8 mouse cellular contexts compared by ENCODE assay signal in genomic region chr7:29309221-29309721, GRCm38 (mm10). TPM values are rescaled to one million over a fixed set of nuclear protein-coding genes. Genes with fewer than 3 reads are reported as not detected.
A peak's percentile ranks its signal among the peaks of the same experiment; 100 is the strongest.
DNase-seq lines count a peak whose midpoint lies in the region; ATAC-seq lines count a peak whose summit lies in the region.

No protein-coding gene starts in this region.

- ATAC-seq in kidney, embryonic 14.5 days (ENCODE audit: low FRiP score, low TSS enrichment) = peak; percentile 10; the same call in 1 of the 2 replicates
- ATAC-seq in hindbrain, embryonic 16.5 days = no peak
- peak; percentile 45 for ATAC-seq in liver, embryonic 16.5 days (ENCODE audit: low read depth)

- 1% methylated on average over 36 of the region's 36 CpGs for WGBS in kidney, embryonic 14.5 days
- WGBS in forebrain, embryonic 10.5 days = under 1% methylated on average over 36 of the region's 36 CpGs
- 1% methylated on average over 36 of the region's 36 CpGs for WGBS in hindbrain, embryonic 16.5 days
- under 1% methylated on average over 32 of the region's 36 CpGs for WGBS in liver, embryonic 16.5 days (ENCODE audit: insufficient replicate concordance)

- peak overlapping the region; percentile 91 for H3K4me2 ChIP-seq in kidney, embryonic 14.5 days (replicated peaks; ENCODE audit: low read depth, low read length)
- peak overlapping the region; percentile 83 for H3K4me2 ChIP-seq in hindbrain, embryonic 16.5 days (ENCODE audit: low read length)
- peak overlapping the region; percentile 81 for H3K4me2 ChIP-seq in liver, embryonic 16.5 days (ENCODE audit: low read depth, low read length)

- peaks cover 27% of the 10 kb centered on the region for H3K27me3 ChIP-seq in kidney, embryonic 14.5 days (ENCODE audit: control insufficient read depth, insufficient read depth, low read length)
- peaks cover 64% of the 10 kb centered on the region for H3K27me3 ChIP-seq in forebrain, embryonic 10.5 days (ENCODE audit: poor library complexity, severe bottlenecking)
- no peaks in the 10 kb centered on the region for H3K27me3 ChIP-seq in hindbrain, embryonic 16.5 days (replicated peaks; ENCODE audit: control insufficient read depth, insufficient read depth, low read length)
- H3K27me3 ChIP-seq in liver, embryonic 16.5 days (ENCODE audit: control insufficient read depth, insufficient read depth, low read depth, low read length) = peaks cover 42% of the 10 kb centered on the region

- no peaks in the 10 kb centered on the region for H3K36me3 ChIP-seq in kidney, embryonic 14.5 days (ENCODE audit: control insufficient read depth, insufficient read depth, low read length)
- H3K36me3 ChIP-seq in forebrain, embryonic 10.5 days (replicated peaks) = peaks cover 37% of the 10 kb centered on the region
- peaks cover 7% of the 10 kb centered on the region; the same call in 1 of the 2 replicates for H3K36me3 ChIP-seq in hindbrain, embryonic 16.5 days (ENCODE audit: control insufficient read depth, insufficient read depth, low read length)
- no peaks in the 10 kb centered on the region for H3K36me3 ChIP-seq in liver, embryonic 16.5 days (ENCODE audit: control insufficient read depth, insufficient read depth)

- H3K4me1 ChIP-seq in kidney, embryonic 14.5 days (ENCODE audit: control insufficient read depth, insufficient read depth, low read length) = peaks cover 19% of the 10 kb centered on the region
- peaks cover 83% of the 10 kb centered on the region for H3K4me1 ChIP-seq in forebrain, embryonic 10.5 days
- H3K4me1 ChIP-seq in hindbrain, embryonic 16.5 days (ENCODE audit: control insufficient read depth, insufficient read depth, low read depth, low read length) = peaks cover 51% of the 10 kb centered on the region
- H3K4me1 ChIP-seq in liver, embryonic 16.5 days (ENCODE audit: control insufficient read depth, low read depth, low read length) = peaks cover 35% of the 10 kb centered on the region

- DNase-seq in kidney, adult 8-10 months = no peak
- DNase-seq in adrenal gland, postnatal 10 days = peak; percentile 60
- DNase-seq in forebrain, embryonic 10.5 days (ENCODE audit: extremely low spot score, low spot score) = peak; percentile 47
- DNase-seq in right cerebral cortex, postnatal 4 days = peak; percentile 58
- no peak for DNase-seq in urinary bladder, postnatal 10 days (ENCODE audit: low spot score)

- H3K9me3 ChIP-seq in kidney, embryonic 14.5 days (ENCODE audit: control insufficient read depth, low read length) = no peaks in the 10 kb centered on the region
- H3K9me3 ChIP-seq in forebrain, embryonic 10.5 days = no peaks in the 10 kb centered on the region
- H3K9me3 ChIP-seq in hindbrain, embryonic 16.5 days (ENCODE audit: control insufficient read depth, low read length) = no peaks in the 10 kb centered on the region
- H3K9me3 ChIP-seq in liver, embryonic 16.5 days (replicated peaks; ENCODE audit: control insufficient read depth, low read length) = no peaks in the 10 kb centered on the region

- H3K4me3 ChIP-seq in kidney, embryonic 14.5 days (ENCODE audit: low read length) = peak overlapping the region; percentile 49
- peak overlapping the region; percentile 77 for H3K4me3 ChIP-seq in forebrain, embryonic 10.5 days
- peak overlapping the region; percentile 73 for H3K4me3 ChIP-seq in hindbrain, embryonic 16.5 days (ENCODE audit: low read length)
- H3K4me3 ChIP-seq in liver, embryonic 16.5 days (ENCODE audit: low read depth, low read length) = peak overlapping the region; percentile 59

- H3K9ac ChIP-seq in kidney, embryonic 14.5 days (ENCODE audit: low read depth, low read length) = peak overlapping the region; percentile 58; the same call in 1 of the 2 replicates
- H3K9ac ChIP-seq in hindbrain, embryonic 16.5 days (ENCODE audit: low read depth, low read length) = peak overlapping the region; percentile 81
- H3K9ac ChIP-seq in liver, embryonic 16.5 days (ENCODE audit: low read depth, low read length) = peak overlapping the region; percentile 53

- H3K27ac ChIP-seq in kidney, embryonic 14.5 days (ENCODE audit: low read depth, low read length) = no peak overlapping the region
- H3K27ac ChIP-seq in forebrain, embryonic 10.5 days = peak overlapping the region; percentile 74
- H3K27ac ChIP-seq in hindbrain, embryonic 16.5 days (ENCODE audit: low read depth, low read length) = peak overlapping the region; percentile 52; the same call in 1 of the 2 replicates
- H3K27ac ChIP-seq in liver, embryonic 16.5 days (ENCODE audit: low read length) = no peak overlapping the region

RNA-seq across cellular contexts. Expression of gene Dpf1, which starts 5.5 kb away (rescaled TPM):
- polyA plus RNA-seq in kidney, embryonic 14.5 days (2014; fragmentation: Nextera tagmentation; extraction: Ambion mirVana) = 4.5 and 5.5 TPM in 2 replicates
- 1 to 10 TPM; 1.4 to 2.6 TPM for total RNA-seq in adrenal gland, postnatal 10 days (2021)
- polyA plus RNA-seq in forebrain, embryonic 10.5 days (2016; fragmentation: Nextera tagmentation; extraction: Ambion mirVana) = 39.1 and 42.7 TPM in 2 replicates
- polyA plus RNA-seq in hindbrain, embryonic 16.5 days (2015; fragmentation: Nextera tagmentation; extraction: Ambion mirVana) = 166 and 173 TPM in 2 replicates
- 1.2 and 1.5 TPM in 2 replicates for polyA plus RNA-seq in liver, embryonic 16.5 days (2015; fragmentation: Nextera tagmentation; extraction: Ambion mirVana)

RNA-seq across cellular contexts. Expression of gene Ppp1r14a, which starts 20.2 kb away (rescaled TPM):
- polyA plus RNA-seq in kidney, embryonic 14.5 days (2014; fragmentation: Nextera tagmentation; extraction: Ambion mirVana) = 19.3 and 27.7 TPM in 2 replicates
- total RNA-seq in adrenal gland, postnatal 10 days (2021) = 10 to 100 TPM; 13.8 to 14.3 TPM
- polyA plus RNA-seq in forebrain, embryonic 10.5 days (2016; fragmentation: Nextera tagmentation; extraction: Ambion mirVana) = 7.4 and 8.7 TPM in 2 replicates
- 2.8 and 2.9 TPM in 2 replicates for polyA plus RNA-seq in hindbrain, embryonic 16.5 days (2015; fragmentation: Nextera tagmentation; extraction: Ambion mirVana)
- 2.5 and 2.7 TPM in 2 replicates for polyA plus RNA-seq in liver, embryonic 16.5 days (2015; fragmentation: Nextera tagmentation; extraction: Ambion mirVana)

RNA-seq across cellular contexts. Expression of gene Spint2, which starts 27.6 kb away (rescaled TPM):
- polyA plus RNA-seq in kidney, embryonic 14.5 days (2014; fragmentation: Nextera tagmentation; extraction: Ambion mirVana) = 198 and 239 TPM in 2 replicates
- 10 to 100 TPM; 33.2 to 36.6 TPM for total RNA-seq in adrenal gland, postnatal 10 days (2021)
- polyA plus RNA-seq in forebrain, embryonic 10.5 days (2016; fragmentation: Nextera tagmentation; extraction: Ambion mirVana) = 44.2 and 50.8 TPM in 2 replicates
- polyA plus RNA-seq in hindbrain, embryonic 16.5 days (2015; fragmentation: Nextera tagmentation; extraction: Ambion mirVana) = 85.4 and 91.2 TPM in 2 replicates
- 30.9 and 38.6 TPM in 2 replicates for polyA plus RNA-seq in liver, embryonic 16.5 days (2015; fragmentation: Nextera tagmentation; extraction: Ambion mirVana)

Comparison
In these comparisons a context has a peak if more than half of its experiments do, and no peak if none do; other contexts are left out.
1. H3K27ac ChIP-seq: peak in forebrain, embryonic 10.5 days (single experiment) and hindbrain, embryonic 16.5 days (single experiment); none in kidney, embryonic 14.5 days (single experiment) and liver, embryonic 16.5 days (single experiment).
2. DNase-seq: peak in adrenal gland, postnatal 10 days (single experiment), forebrain, embryonic 10.5 days (single experiment) and right cerebral cortex, postnatal 4 days (single experiment); none in kidney, adult 8-10 months (0 of 2) and urinary bladder, postnatal 10 days (single experiment).
3. Peak in every context shown above with its lines, with median percentiles within 50 percentile points of each other: H3K4me2 ChIP-seq, H3K4me3 ChIP-seq and H3K9ac ChIP-seq.